Mouse (Mus musculus): ENCODE measurements at regions not wholly inside any gene's neighbourhood (a gene's known extent, or its start where the extent isn't known, plus 50 kb on each side); places are given as distances from the start of the nearest gene placed in this dataset.
A peak's percentile ranks its signal among the peaks of the same experiment; 100 is the strongest.
"Not testable (repeated sequence)": the region's sequence is repeated elsewhere in the genome, so short reads cannot be mapped to it uniquely, and the experiment has no call there.

- peak; percentile 41 for ATAC-seq (ENCODE audit: low TSS enrichment)
These were observed 567.3 kb downstream of the Cntn3 start for GRCm38 (mm10) chr6:102005627-102006026.

GRCm38 (mm10) chr6:101998181-101998580 is 574.7 kb downstream of the Cntn3 start:
- ATAC-seq (ENCODE audit: low TSS enrichment), result peak; percentile 64

- ATAC-seq (ENCODE audit: low TSS enrichment), result peak; percentile 69
These were observed 575.3 kb downstream of the Cntn3 start for GRCm38 (mm10) chr6:101997629-101998028.

- peak; percentile 96 for ATAC-seq (ENCODE audit: low TSS enrichment)
These were observed 580.1 kb downstream of the Cntn3 start for GRCm38 (mm10) chr6:101992815-101993214.

- no peak for ATAC-seq (ENCODE audit: low TSS enrichment)
These were observed 591.2 kb downstream of the Cntn3 start for GRCm38 (mm10) chr6:101981656-101982055.

- ATAC-seq (ENCODE audit: low TSS enrichment), result no peak
These were observed 593.7 kb downstream of the Cntn3 start for GRCm38 (mm10) chr6:101979213-101979612.

- no peak for ATAC-seq (ENCODE audit: low TSS enrichment)
These were observed 587.2 kb upstream of the Pdzrn3 start for GRCm38 (mm10) chr6:101964941-101965340.

GRCm38 (mm10) chr6:101961476-101961875 is 583.8 kb upstream of the Pdzrn3 start:
- not testable (repeated sequence) for ATAC-seq (ENCODE audit: low TSS enrichment)

- no peak for ATAC-seq (ENCODE audit: low TSS enrichment)
These were observed 572.0 kb upstream of the Pdzrn3 start for GRCm38 (mm10) chr6:101949681-101950080.

GRCm38 (mm10) chr6:101948950-101949349 is 571.3 kb upstream of the Pdzrn3 start:
- peak; percentile 65; the same call in 1 of the 2 replicates for ATAC-seq (ENCODE audit: low TSS enrichment)

- ATAC-seq (ENCODE audit: low TSS enrichment), result peak; percentile 58
These were observed 562.7 kb upstream of the Pdzrn3 start for GRCm38 (mm10) chr6:101940266-101940866.

GRCm38 (mm10) chr6:101938393-101938985 is 560.8 kb upstream of the Pdzrn3 start:
- ATAC-seq (ENCODE audit: low TSS enrichment), result peak; percentile 15; the same call in 1 of the 2 replicates

- peak; percentile 95 for ATAC-seq (ENCODE audit: low TSS enrichment)
These were observed 560.0 kb upstream of the Pdzrn3 start for GRCm38 (mm10) chr6:101937467-101938392.

GRCm38 (mm10) chr6:101931768-101932167 is 554.1 kb upstream of the Pdzrn3 start:
- peak; percentile 95 for ATAC-seq (ENCODE audit: low TSS enrichment)

- no peak for ATAC-seq (ENCODE audit: low TSS enrichment)
These were observed 544.0 kb upstream of the Pdzrn3 start for GRCm38 (mm10) chr6:101921686-101922085.

GRCm38 (mm10) chr6:101921186-101921585 is 543.5 kb upstream of the Pdzrn3 start:
- ATAC-seq (ENCODE audit: low TSS enrichment), result peak; percentile 50; the same call in 1 of the 2 replicates

- peak; percentile 88 for ATAC-seq (ENCODE audit: low TSS enrichment)
These were observed 541.2 kb upstream of the Pdzrn3 start for GRCm38 (mm10) chr6:101918914-101919313.

- no peak for ATAC-seq (ENCODE audit: low TSS enrichment)
These were observed 527.3 kb upstream of the Pdzrn3 start for GRCm38 (mm10) chr6:101905029-101905342.

- ATAC-seq (ENCODE audit: low TSS enrichment), result no peak
These were observed 526.7 kb upstream of the Pdzrn3 start for GRCm38 (mm10) chr6:101904234-101905028.

GRCm38 (mm10) chr6:101902276-101902675 is 524.6 kb upstream of the Pdzrn3 start:
- no peak for ATAC-seq (ENCODE audit: low TSS enrichment)

- ATAC-seq (ENCODE audit: low TSS enrichment), result no peak
These were observed 520.8 kb upstream of the Pdzrn3 start for GRCm38 (mm10) chr6:101898544-101898943.

- ATAC-seq (ENCODE audit: low TSS enrichment), result peak; percentile 83
These were observed 513.0 kb upstream of the Pdzrn3 start for GRCm38 (mm10) chr6:101890655-101891054.

Data from frontal cortex, adult (tissue).